In the genomic region with DNA sequence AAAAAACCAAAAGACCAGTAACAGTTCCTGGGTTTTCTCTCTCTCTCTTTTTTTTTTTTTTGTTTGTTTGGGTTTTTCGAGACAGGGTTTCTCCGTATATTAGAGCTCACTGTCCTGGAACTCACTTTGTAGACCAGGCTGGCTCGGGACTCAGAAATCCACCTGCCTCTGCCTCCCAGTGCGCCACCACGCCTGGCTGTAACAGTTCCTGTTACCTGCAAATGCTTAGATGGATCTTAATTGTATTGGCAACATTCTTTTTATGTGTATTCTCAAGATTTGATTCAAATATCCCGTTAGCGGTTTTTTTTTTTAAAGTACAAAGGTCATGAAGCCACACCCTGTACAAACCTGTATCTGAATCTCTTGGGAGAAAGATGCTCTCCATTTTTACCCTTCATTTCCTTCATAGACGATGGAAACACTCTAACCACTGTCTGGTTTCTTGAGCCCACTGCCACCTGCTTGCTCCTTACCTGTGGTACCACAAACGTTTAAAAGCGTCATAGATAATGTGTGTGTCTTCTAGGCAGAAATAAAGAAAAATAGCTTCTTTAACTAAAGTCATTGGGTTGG, we compare ENCODE assay signal across 8 mouse cellular contexts. TPM values are rescaled to one million over a fixed set of nuclear protein-coding genes. Genes with fewer than 3 reads are reported as not detected.
DNase-seq lines count a peak whose midpoint lies in the region; ATAC-seq lines count a peak whose summit lies in the region.

No protein-coding gene starts in this region.

- ATAC-seq in erythroblast, adult 5-6 weeks (replicated peaks; ENCODE audit: low FRiP score, poor library complexity, severe bottlenecking): no peak
- ATAC-seq in forebrain, embryonic 15.5 days (replicated peaks): no peak
- no peak for ATAC-seq in liver, embryonic 13.5 days (ENCODE audit: low read depth)

- 53% methylated on average over 10 of the region's 10 CpGs for WGBS in forebrain, embryonic 15.5 days
- WGBS in liver, embryonic 13.5 days (ENCODE audit: insufficient replicate concordance): 41% methylated on average over 10 of the region's 10 CpGs

- peak; percentile 57 for DNase-seq in CD4-positive helper T cell, adult 2 months (ENCODE audit: low read depth, low spot score)
- DNase-seq in liver, embryonic 13.5 days: no peak
- no peak for DNase-seq in urinary bladder, postnatal 10 days (ENCODE audit: low spot score)
- DNase-seq in gastrocnemius, adult 8-10 months (ENCODE audit: low spot score in 2 of 2): no peak
- DNase-seq in Muller cell, postnatal 12 days (ENCODE audit: inconsistent ontology term): no peak

- peaks cover 61% of the 10 kb centered on the region for H3K36me3 ChIP-seq in erythroblast, embryonic 14.5 days (ENCODE audit: control insufficient read depth)
- peaks cover 45% of the 10 kb centered on the region for H3K36me3 ChIP-seq in forebrain, embryonic 15.5 days
- peaks cover 50% of the 10 kb centered on the region for H3K36me3 ChIP-seq in liver, embryonic 13.5 days

- H3K27me3 ChIP-seq in erythroblast, embryonic 14.5 days (ENCODE audit: control insufficient read depth): no peaks in the 10 kb centered on the region
- no peaks in the 10 kb centered on the region for H3K27me3 ChIP-seq in forebrain, embryonic 15.5 days
- no peaks in the 10 kb centered on the region for H3K27me3 ChIP-seq in liver, embryonic 13.5 days

- H3K4me3 ChIP-seq in erythroblast, embryonic 14.5 days (replicated peaks): peak overlapping the region; percentile 90
- peak overlapping the region; percentile 97 for H3K4me3 ChIP-seq in forebrain, embryonic 15.5 days
- peak overlapping the region; percentile 100 for H3K4me3 ChIP-seq in liver, embryonic 13.5 days (replicated peaks)

- peak overlapping the region; percentile 34; the same call in 1 of the 2 replicates for H3K9ac ChIP-seq in forebrain, embryonic 15.5 days (replicated peaks)
- H3K9ac ChIP-seq in liver, embryonic 13.5 days: peak overlapping the region; percentile 100

- peak overlapping the region; percentile 63 for H3K4me2 ChIP-seq in forebrain, embryonic 15.5 days (replicated peaks)
- H3K4me2 ChIP-seq in liver, embryonic 13.5 days: peak overlapping the region; percentile 90

- no peaks in the 10 kb centered on the region for H3K9me3 ChIP-seq in erythroblast, embryonic 14.5 days (ENCODE audit: control insufficient read depth, low read length)
- no peaks in the 10 kb centered on the region for H3K9me3 ChIP-seq in forebrain, embryonic 15.5 days
- H3K9me3 ChIP-seq in liver, embryonic 13.5 days (replicated peaks): no peaks in the 10 kb centered on the region

- H3K4me1 ChIP-seq in erythroblast, embryonic 14.5 days (ENCODE audit: control insufficient read depth): peaks cover 54% of the 10 kb centered on the region
- H3K4me1 ChIP-seq in forebrain, embryonic 15.5 days: peaks cover 46% of the 10 kb centered on the region
- H3K4me1 ChIP-seq in liver, embryonic 13.5 days (replicated peaks): peaks cover 75% of the 10 kb centered on the region

- peak overlapping the region; percentile 75 for H3K27ac ChIP-seq in forebrain, embryonic 15.5 days (replicated peaks)
- H3K27ac ChIP-seq in liver, embryonic 13.5 days: peak overlapping the region; percentile 95

RNA-seq across cellular contexts. Expression of gene Zbtb11, which starts 1.0 kb away (rescaled TPM):
- polyA plus RNA-seq in erythroblast, embryonic 14.5 days (2012): 0.14 and 0.22 TPM in 2 replicates
- 21.1 and 24.5 TPM in 2 replicates for total RNA-seq in erythroblast, adult 5-6 weeks (2015; ENCODE audit: low replicate concordance)
- total RNA-seq in erythroblast, adult 5-6 weeks (2017; ENCODE audit: low replicate concordance): 33.2 and 35.2 TPM in 2 replicates
- polyA plus RNA-seq in forebrain, embryonic 15.5 days (2015; fragmentation: Nextera tagmentation; extraction: Ambion mirVana): 20.2 and 20.8 TPM in 2 replicates
- polyA plus RNA-seq in liver, embryonic 13.5 days (2015; fragmentation: Nextera tagmentation; extraction: Ambion mirVana): 10.9 and 13.1 TPM in 2 replicates
- 10 to 100 TPM in 2 of 4 experiments, 1 to 10 TPM in 2; 9.6 to 15.0 (median 10.2) TPM for total RNA-seq in gastrocnemius, adult 8-10 months (2022)

RNA-seq across cellular contexts. Expression of gene Rpl24, which starts 6.6 kb away (rescaled TPM):
- 15.4 and 21.4 TPM in 2 replicates for polyA plus RNA-seq in erythroblast, embryonic 14.5 days (2012)
- 383 and 432 TPM in 2 replicates for total RNA-seq in erythroblast, adult 5-6 weeks (2015; ENCODE audit: low replicate concordance)
- total RNA-seq in erythroblast, adult 5-6 weeks (2017; ENCODE audit: low replicate concordance): 184 and 212 TPM in 2 replicates
- 581 and 585 TPM in 2 replicates for polyA plus RNA-seq in forebrain, embryonic 15.5 days (2015; fragmentation: Nextera tagmentation; extraction: Ambion mirVana)
- 547 and 605 TPM in 2 replicates for polyA plus RNA-seq in liver, embryonic 13.5 days (2015; fragmentation: Nextera tagmentation; extraction: Ambion mirVana)
- 100 to 1,000 TPM; 479 to 689 (median 565) TPM for total RNA-seq in gastrocnemius, adult 8-10 months (2022)

RNA-seq across cellular contexts. Expression of gene Cep97, which starts 38.1 kb away (rescaled TPM):
- polyA plus RNA-seq in erythroblast, embryonic 14.5 days (2012): 0.25 and 0.26 TPM in 2 replicates
- total RNA-seq in erythroblast, adult 5-6 weeks (2015; ENCODE audit: low replicate concordance): 2.5 and 8.2 TPM in 2 replicates
- 1.5 and 2.2 TPM in 2 replicates for total RNA-seq in erythroblast, adult 5-6 weeks (2017; ENCODE audit: low replicate concordance)
- 16.3 and 17.8 TPM in 2 replicates for polyA plus RNA-seq in forebrain, embryonic 15.5 days (2015; fragmentation: Nextera tagmentation; extraction: Ambion mirVana)
- polyA plus RNA-seq in liver, embryonic 13.5 days (2015; fragmentation: Nextera tagmentation; extraction: Ambion mirVana): 5.7 and 6.5 TPM in 2 replicates
- total RNA-seq in gastrocnemius, adult 8-10 months (2022): 1 to 10 TPM; 4.3 to 7.2 (median 5.5) TPM

RNA-seq across cellular contexts. Expression of gene Pcnp, which starts 56.8 kb away (rescaled TPM):
- 4.4 and 6.3 TPM in 2 replicates for polyA plus RNA-seq in erythroblast, embryonic 14.5 days (2012)
- total RNA-seq in erythroblast, adult 5-6 weeks (2015; ENCODE audit: low replicate concordance): 14.0 and 55.6 TPM in 2 replicates
- total RNA-seq in erythroblast, adult 5-6 weeks (2017; ENCODE audit: low replicate concordance): 42.2 and 47.1 TPM in 2 replicates
- 234 and 248 TPM in 2 replicates for polyA plus RNA-seq in forebrain, embryonic 15.5 days (2015; fragmentation: Nextera tagmentation; extraction: Ambion mirVana)
- polyA plus RNA-seq in liver, embryonic 13.5 days (2015; fragmentation: Nextera tagmentation; extraction: Ambion mirVana): 126 and 153 TPM in 2 replicates
- total RNA-seq in gastrocnemius, adult 8-10 months (2022): 10 to 100 TPM; 54.8 to 66.4 (median 63.5) TPM

Comparison
In these comparisons a context has a peak if more than half of its experiments do, and no peak if none do; other contexts are left out.
1. RNA of gene Rpl24, which starts 6.6 kb away (polyA plus RNA-seq): 581 to 585 TPM in forebrain, embryonic 15.5 days and 547 to 605 TPM in liver, embryonic 13.5 days; 15.4 to 21.4 TPM in erythroblast, embryonic 14.5 days; every median in the first group is over 10 times any median in the second.
2. Peak in every context shown above with its lines, with median percentiles within 50 percentile points of each other: H3K4me3 ChIP-seq.